Mouse (Mus musculus): ENCODE results near the gene Ssbp3.

The Ssbp3 gene

DNA sequence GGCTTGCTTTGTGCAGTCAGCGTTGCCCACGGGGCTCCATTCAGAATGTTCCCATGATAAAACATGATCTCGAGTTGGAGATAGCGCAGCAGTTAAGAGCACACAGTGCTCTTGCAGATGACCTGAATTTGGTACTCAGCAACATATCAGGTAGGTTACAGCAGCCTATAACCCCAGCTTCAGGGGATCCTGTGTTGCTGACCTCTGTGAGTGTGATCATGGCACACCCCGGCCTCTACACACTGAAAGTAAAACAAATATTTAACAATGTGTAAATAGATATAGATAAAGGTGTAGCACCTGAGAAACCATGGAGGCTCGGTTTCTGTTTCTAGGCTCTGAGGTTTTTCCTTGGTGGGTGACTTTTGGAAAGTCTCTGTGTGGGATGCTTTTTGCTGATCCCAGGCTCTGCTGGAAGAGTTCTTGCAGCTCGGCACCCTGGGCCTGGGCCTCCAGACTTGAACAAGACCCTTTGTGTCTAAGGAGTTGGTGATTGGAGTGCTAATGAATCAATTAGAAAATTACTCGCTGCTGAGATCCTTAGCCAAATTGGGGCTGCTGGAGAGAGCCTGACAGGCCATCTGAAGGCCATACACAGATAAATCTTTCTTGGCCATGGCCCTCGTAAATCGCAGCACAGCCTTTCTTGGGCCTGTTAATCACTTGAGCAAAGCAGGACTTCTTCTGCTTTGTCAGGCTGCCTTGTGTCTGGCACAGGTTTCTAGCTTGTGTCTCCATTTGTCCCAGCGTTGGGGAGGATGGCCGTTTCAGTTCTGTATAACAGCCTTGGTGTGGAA is 49.2 kb downstream of the Ssbp3 start:
- no peak for DNase-seq (ENCODE audit: low read depth, low spot score)

DNA sequence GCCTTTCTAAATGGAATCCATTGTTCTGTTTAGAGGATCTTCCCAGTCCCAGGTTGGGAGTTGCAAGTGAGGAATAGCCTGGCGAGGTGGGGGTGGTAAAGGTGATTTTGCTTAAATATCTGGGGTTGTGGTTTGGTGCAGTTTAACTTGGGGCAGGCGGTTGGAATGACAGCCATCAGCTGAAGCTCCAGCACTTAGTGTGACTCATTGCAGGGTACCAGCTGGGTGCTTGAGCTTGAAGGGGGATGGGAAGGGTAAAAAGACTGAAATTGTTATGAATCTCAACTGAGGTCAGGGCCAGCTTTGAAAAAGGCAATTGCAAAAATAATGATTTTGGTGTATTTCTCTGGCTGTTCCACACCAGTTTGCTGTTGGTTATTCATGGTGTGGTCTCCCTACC is 50.0 kb downstream of the Ssbp3 start:
- DNase-seq (ENCODE audit: low read depth, low spot score) = no peak

- no peak for DNase-seq (ENCODE audit: low read depth, low spot score)
Observed at GRCm38 (mm10) chr4:106961321-106961720, 50.8 kb downstream of the Ssbp3 start.

DNA sequence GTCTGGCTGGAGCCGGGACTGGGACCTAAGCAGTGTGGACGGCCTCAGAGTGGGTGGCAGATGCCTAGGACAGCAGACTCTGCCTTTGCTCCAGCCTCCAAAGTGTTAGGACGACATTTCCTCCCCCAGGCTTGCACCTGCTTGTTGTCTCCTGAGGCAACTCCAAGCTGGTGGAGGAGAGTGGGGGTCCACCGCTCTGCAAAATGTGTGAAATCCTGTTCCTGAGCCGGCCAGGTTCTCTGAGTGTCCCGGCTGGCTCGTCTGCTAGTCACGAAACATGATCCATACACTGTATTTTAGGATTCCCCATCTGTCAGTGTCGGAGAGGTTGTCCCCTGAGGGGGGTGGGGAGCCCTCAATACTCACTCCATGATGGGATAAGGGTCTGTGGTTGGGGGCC is 53.9 kb downstream of the Ssbp3 start:
- no peak for DNase-seq (ENCODE audit: low read depth, low spot score)

DNA sequence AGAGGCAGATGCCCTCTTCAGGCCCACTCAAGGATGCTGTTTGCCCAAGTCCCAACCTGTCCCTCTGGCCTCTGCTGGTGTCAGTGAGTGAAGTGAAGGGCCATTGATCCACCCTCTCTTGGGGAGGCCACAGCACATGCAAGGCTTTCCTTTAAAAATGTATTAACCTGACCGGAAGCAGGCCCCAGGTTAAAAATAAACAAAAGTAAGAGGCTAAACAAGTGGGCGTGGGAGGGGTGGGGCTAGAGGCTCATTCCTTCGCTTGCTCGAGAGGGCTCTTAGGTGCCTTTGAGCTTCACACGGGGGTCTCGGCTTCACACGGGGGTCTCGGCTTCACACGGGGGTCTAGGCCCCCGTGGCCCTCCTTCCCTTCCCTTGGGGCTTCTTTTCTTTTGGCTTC is 54.5 kb downstream of the Ssbp3 start:
- DNase-seq (ENCODE audit: low read depth, low spot score) = no peak

- DNase-seq (ENCODE audit: low read depth, low spot score) = no peak
Observed at GRCm38 (mm10) chr4:106966443-106966842, 55.9 kb downstream of the Ssbp3 start.

- peak; percentile 49 for DNase-seq (ENCODE audit: low read depth, low spot score)
Observed at GRCm38 (mm10) chr4:106968910-106969309, 58.4 kb downstream of the Ssbp3 start.

DNA sequence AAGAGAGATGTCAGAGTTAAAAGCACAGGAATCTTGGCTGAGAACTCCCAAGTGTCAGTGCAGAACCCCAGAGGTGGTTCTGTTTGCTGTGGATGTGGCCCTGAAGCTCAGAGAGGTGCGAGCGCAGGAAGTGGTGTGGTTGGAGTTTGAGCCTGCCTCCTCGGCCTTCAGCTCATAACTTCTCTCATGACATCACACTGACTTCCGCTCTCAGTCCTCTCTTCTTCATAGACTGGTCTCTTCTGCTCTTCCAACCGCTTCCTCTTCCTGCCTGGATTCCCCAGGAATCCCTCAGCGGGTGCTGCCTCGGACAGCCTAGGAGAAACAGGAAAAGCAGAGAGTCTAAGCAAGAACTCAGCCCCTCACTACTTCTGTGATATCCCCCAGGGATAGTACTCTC is 60.3 kb downstream of the Ssbp3 start:
- DNase-seq (ENCODE audit: low read depth, low spot score) = no peak

DNA sequence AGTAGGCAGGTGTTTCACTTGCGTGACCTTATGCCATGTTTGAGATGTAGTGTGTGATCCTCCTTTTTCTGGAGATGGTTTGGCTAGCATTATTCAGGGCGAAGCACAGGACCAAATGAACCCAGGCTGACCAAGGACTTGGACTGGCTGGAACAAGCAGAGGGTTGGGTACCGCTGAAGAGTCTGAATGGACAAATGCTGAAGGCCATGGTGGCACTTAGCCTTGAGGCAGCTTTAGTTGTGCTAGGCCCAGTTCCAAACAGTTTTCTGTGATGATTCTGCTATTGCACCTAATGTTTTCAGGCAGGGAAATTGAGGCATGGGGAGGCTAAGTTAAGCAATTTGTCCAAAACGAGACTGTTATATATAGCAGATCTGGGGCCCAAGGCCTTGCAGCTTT is 61.6 kb downstream of the Ssbp3 start:
- no peak for DNase-seq (ENCODE audit: low read depth, low spot score)

- no peak for DNase-seq (ENCODE audit: low read depth, low spot score)
Observed at GRCm38 (mm10) chr4:106972461-106973384, 62.2 kb downstream of the Ssbp3 start.

- DNase-seq (ENCODE audit: low read depth, low spot score) = no peak
Observed at GRCm38 (mm10) chr4:106975324-106975723, 64.8 kb downstream of the Ssbp3 start.

- no peak for DNase-seq (ENCODE audit: low read depth, low spot score)
Observed at GRCm38 (mm10) chr4:106975890-106976289, 65.4 kb downstream of the Ssbp3 start.

DNA sequence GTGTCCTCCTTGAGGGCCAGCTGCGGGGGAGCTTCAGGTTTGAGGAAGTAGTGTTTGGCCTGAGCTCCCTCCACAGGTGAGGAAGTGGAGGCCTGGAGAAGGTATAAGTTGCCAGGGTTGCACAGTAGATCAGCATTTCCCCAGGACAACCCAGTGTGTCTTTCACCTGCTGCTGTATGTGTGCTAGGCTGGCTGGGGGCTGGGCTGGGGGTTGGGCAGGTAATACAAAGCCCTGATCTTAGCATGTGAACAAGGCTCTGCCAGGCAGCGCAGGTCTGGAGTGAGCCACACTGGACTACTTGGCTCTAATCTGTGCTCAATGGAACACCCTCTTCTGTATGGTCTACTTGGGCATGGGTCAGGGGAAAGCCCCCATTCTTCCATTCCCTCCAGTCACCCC is 66.1 kb downstream of the Ssbp3 start:
- no peak for DNase-seq (ENCODE audit: low read depth, low spot score)

DNA sequence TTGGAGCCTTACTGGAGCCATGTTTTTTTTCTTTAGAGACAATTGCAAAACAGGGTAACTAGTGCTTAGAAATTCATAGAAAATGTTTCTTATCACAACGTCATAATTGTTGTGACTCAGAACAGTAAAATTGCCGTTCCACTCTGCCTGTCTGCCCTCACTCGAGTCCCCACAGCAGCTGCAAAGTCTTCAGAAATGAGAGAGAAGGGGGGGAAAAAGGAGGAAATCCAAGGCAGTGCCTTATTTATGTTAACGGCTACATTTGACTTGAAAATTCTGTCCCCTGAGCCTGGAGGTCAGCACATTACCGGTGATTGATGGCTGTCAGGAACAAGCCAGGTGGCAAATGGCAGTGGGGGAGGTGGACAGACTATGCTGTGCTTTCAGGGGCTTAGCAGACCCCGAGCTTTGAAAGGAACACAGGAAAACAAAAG is 66.7 kb downstream of the Ssbp3 start:
- no peak for DNase-seq (ENCODE audit: low read depth, low spot score)

DNA sequence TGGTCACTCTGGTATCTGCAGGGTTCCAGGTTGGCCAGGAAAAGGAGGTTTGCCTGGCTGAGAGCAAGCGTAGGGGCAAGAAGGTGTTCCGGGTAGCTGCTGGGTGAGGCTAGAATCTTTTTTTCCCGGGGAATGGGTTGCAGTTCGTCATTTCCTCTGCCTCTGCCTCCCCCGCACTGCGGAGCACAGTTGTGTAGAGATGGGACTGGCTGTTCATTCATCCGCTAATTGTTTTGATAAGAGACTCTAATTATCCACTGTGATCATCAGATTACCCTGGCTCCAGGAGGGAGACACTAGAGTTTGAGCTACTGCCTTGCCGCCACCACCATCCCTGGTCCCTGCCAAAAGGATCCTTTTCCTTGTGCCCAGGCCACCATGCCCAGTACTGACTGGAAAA is 67.9 kb downstream of the Ssbp3 start:
- DNase-seq (ENCODE audit: low read depth, low spot score) = no peak

GRCm38 (mm10) chr4:106980669-106981068 is 70.2 kb downstream of the Ssbp3 start:
- DNase-seq (ENCODE audit: low read depth, low spot score) = no peak

DNA sequence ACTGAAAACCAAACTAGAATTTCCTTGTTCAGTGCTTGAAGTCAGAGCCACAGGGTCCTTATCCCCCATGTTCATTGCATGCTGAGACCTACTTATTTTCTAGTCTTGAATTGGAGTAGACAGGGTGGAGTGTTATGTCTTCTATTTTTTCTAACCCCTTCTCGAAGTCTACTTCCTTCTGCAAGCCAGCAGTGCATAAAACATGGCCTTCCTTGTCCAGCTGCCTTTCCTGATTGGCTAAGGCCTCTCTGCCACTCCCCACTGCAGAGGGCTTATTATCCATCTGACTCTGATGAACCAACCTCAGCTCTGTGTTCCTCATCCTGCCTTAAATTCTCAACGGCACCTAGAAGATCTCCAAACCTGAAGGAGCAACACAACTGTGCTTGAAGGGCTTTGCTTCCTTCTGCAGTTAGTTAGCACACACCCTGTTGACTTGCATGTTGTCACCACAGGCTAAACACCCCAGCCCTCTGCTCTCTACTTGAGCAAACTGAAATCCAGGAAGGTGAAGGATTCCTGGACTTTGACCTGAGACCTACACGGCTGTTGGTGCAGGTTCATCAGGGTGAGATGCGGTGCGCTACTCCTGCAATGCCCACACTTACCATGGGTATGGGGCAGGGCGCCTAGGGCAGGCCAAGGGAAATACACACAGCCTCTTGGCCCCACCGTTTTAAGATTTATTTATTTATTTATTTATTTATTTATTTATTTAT is 71.0 kb downstream of the Ssbp3 start:
- DNase-seq (ENCODE audit: low read depth, low spot score) = no peak

GRCm38 (mm10) chr4:106982344-106983121 is 72.0 kb downstream of the Ssbp3 start:
- DNase-seq (ENCODE audit: low read depth, low spot score) = no peak

DNA sequence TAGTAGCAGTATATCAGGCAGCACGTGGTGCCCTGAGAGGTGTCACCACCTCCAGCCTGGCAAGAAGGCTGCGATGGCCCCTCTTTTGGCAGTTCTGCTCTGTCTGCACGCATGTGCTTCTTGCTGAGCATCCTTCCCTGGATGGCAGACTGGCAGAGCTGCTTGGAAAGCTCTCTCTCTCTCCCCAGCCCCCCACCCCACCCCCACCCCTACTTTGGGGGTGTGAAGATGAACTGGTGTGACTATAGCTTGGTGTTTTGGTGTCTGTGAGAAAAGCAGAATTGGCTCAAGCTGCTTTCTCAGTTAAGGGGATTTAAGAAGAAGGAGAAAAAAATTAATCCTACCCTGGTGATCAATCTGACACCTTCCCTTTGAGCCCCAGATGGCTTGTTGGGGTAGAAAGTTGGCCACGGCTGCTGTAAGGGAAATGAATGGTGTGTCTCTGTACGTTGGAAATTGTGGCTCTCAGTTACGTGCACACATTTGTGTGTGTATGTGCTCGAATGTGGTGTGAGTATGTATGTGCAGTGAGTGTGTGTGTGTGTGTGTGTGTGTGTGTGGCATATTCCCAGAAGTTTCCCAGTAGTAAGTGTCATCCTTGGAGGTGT is 73.5 kb downstream of the Ssbp3 start:
- no peak for DNase-seq (ENCODE audit: low read depth, low spot score)

- DNase-seq (ENCODE audit: low read depth, low spot score) = no peak
Observed at GRCm38 (mm10) chr4:106985289-106985688, 74.8 kb downstream of the Ssbp3 start.
